Mouse (Mus musculus): Measurements from ENCODE around the gene Nfkbia. TPM values are rescaled to one million over a fixed set of nuclear protein-coding genes. Genes with fewer than 3 reads are reported as not detected.

The Nfkbia gene
- polyA plus RNA-seq, 1 experiment = 143 TPM

DNA sequence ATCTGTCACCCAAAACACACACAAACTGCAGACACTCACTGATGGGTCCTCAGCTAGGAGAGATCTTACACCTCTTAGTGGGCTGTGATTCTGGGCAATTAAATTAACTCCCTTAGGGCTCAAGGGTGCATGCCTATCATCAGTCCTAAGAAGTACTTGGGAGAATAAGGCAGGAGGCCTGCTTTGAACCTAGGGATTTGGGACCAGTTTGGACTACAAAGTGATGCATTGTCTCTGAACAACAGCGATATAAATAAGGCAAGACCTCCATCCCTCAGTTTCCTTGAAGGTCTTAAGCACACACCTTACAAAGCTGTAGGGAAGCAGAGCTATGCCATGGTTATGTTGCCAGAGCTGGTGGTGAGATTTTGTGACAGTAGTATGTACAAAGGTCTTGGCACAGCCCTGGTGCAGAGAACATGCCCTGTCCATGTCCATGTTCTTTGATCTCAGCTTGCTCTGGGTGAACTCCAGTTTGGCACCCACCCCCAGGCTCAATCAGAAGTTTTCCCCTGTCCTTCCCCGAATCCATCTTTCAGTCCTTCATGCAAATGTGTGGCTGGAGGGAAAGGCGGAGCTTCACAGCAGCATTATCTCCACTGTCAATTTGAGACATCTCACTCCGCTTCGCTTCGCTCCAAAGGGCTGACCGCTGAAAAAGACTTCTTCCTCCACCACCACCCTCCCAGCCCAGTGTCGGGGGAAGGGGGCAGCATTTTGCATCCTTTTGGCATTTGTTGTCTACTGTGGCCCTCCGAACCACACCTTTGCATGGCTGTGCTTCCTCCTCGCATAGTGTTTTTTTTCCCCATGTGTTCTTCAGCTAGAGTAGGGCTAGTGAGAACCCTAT, 24.9 kb downstream of the Nfkbia start:
- no peak for TF ChIP-seq POLR2A (IDR thresholded peaks at IDR 0.05; ENCODE audit: borderline replicate concordance, low read depth, low read length)
- no peak for TF ChIP-seq CTCF (IDR thresholded peaks at IDR 0.05; ENCODE audit: low read depth, low read length)
- H3K4me1 ChIP-seq (ENCODE audit: control insufficient read depth, insufficient read depth, low read length) = peaks cover 53% of the 10 kb centered on the region
- peak overlapping the region; percentile 83 for H3K27ac ChIP-seq (ENCODE audit: insufficient read depth, low read depth, low read length)
- no peak overlapping the region for H3K4me3 ChIP-seq (ENCODE audit: insufficient read depth, low read length)

GRCm38 (mm10) chr12:55466816-55467215, 25.6 kb downstream of the Nfkbia start:
- peaks cover 46% of the 10 kb centered on the region for H3K4me1 ChIP-seq (ENCODE audit: control insufficient read depth, insufficient read depth, low read length)
- peak overlapping the region; percentile 83 for H3K27ac ChIP-seq (ENCODE audit: insufficient read depth, low read depth, low read length)
- H3K4me3 ChIP-seq (ENCODE audit: insufficient read depth, low read length) = no peak overlapping the region
- no peak for TF ChIP-seq CTCF (IDR thresholded peaks at IDR 0.05; ENCODE audit: low read depth, low read length)
- TF ChIP-seq POLR2A (IDR thresholded peaks at IDR 0.05; ENCODE audit: borderline replicate concordance, low read depth, low read length) = no peak

- TF ChIP-seq CTCF (IDR thresholded peaks at IDR 0.05; ENCODE audit: low read depth, low read length) = no peak
- TF ChIP-seq POLR2A (IDR thresholded peaks at IDR 0.05; ENCODE audit: borderline replicate concordance, low read depth, low read length) = no peak
- Histone ChIP-seq H3K4me3 (ENCODE audit: insufficient read depth, low read length) (peak overlapping the region; percentile 56; the same call in 1 of the 2 replicates), H3K27ac (ENCODE audit: insufficient read depth, low read depth, low read length) (peak overlapping the region; percentile 83), H3K4me1 (ENCODE audit: control insufficient read depth, insufficient read depth, low read length) (peaks cover 40% of the 10 kb centered on the region)
Measured at GRCm38 (mm10) chr12:55466088-55466701, 26.3 kb downstream of the Nfkbia start.

GRCm38 (mm10) chr12:55465401-55465983, 27.0 kb downstream of the Nfkbia start:
- Histone ChIP-seq H3K4me3 (ENCODE audit: insufficient read depth, low read length) (peak overlapping the region; percentile 56), H3K4me1 (ENCODE audit: control insufficient read depth, insufficient read depth, low read length) (peaks cover 39% of the 10 kb centered on the region), H3K27ac (ENCODE audit: insufficient read depth, low read depth, low read length) (peak overlapping the region; percentile 83)
- TF ChIP-seq POLR2A (IDR thresholded peaks at IDR 0.05; ENCODE audit: borderline replicate concordance, low read depth, low read length) (no peak), CTCF (IDR thresholded peaks at IDR 0.05; ENCODE audit: low read depth, low read length) (no peak)

- Histone ChIP-seq H3K4me3 (ENCODE audit: insufficient read depth, low read length) (peak overlapping the region; percentile 56; the same call in 1 of the 2 replicates), H3K4me1 (ENCODE audit: control insufficient read depth, insufficient read depth, low read length) (peaks cover 44% of the 10 kb centered on the region)
Measured at GRCm38 (mm10) chr12:55464846-55465361, 27.5 kb downstream of the Nfkbia start.

DNA sequence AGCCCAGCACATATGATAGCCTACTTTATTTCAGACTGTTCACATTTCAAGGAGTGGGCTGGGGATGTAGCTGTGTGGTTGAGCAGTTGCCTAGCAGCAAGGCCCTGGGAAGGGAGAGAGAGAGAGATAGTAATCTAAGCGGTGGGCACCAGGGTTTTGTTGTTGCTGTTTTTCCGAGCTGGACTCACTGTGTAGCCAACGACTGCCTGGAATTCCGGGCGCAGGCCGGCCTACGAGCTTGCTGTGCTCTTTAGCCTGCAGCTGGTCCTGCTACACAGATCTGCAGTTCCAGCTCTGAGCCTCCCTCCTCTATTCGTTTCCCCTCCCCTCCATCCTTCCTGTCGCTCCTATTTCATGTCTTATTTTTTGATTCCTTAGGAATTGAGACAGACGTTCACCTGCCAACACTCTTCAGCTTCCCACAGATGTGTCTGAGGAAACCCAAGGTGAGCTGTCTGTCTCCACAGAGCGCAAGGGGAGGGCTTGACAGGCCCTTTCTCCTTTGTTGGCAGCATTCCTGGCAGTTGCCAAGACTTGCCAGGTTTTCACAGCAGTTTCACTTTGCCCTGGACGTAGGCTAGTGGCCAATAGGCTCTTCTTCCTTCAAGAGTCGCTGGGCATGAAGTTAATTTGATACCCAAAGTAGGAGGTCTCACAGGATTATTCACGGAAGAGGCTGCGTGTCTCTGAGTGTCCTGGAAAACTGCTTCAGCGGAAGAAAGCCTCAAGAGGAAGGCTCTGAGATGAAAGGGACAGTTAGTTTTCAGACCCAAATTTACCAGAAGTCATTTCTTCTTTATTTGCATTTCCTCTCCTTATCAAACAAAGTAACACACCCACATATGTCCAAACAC, 28.2 kb downstream of the Nfkbia start:
- Histone ChIP-seq H3K27ac (ENCODE audit: insufficient read depth, low read depth, low read length) (no peak overlapping the region), H3K4me1 (ENCODE audit: control insufficient read depth, insufficient read depth, low read length) (peaks cover 49% of the 10 kb centered on the region), H3K4me3 (ENCODE audit: insufficient read depth, low read length) (no peak overlapping the region)
- TF ChIP-seq CTCF (IDR thresholded peaks at IDR 0.05; ENCODE audit: low read depth, low read length) = no peak
- TF ChIP-seq POLR2A (IDR thresholded peaks at IDR 0.05; ENCODE audit: borderline replicate concordance, low read depth, low read length) = no peak

More at GRCm38 (mm10) chr12:55464846-55465361, 27.5 kb downstream of the Nfkbia start:
- TF ChIP-seq CTCF (IDR thresholded peaks at IDR 0.05; ENCODE audit: low read depth, low read length) = no peak
- TF ChIP-seq POLR2A (IDR thresholded peaks at IDR 0.05; ENCODE audit: borderline replicate concordance, low read depth, low read length) = no peak
- no peak overlapping the region for H3K27ac ChIP-seq (ENCODE audit: insufficient read depth, low read depth, low read length)

DNA sequence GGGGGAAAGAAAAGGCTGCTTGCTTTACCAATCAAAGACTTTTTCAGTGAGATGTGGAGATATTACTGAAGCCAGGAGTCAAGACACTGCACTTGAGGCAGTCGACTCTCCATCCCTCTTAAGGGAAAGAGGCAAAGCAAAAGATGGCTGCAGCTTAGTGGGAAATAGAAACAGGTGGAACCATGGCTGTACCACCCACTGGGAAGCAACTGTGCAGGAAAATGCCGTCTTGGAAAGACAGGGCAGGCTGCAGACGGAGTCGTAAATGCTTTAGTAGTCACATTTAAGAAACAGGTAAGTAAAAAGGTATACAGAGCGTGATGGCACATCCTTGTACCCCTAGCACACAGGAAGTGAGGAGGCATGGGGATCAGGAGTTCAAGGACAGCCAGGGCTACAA, 29.4 kb downstream of the Nfkbia start:
- peaks cover 53% of the 10 kb centered on the region for H3K4me1 ChIP-seq (ENCODE audit: control insufficient read depth, insufficient read depth, low read length)
- TF ChIP-seq CTCF (IDR thresholded peaks at IDR 0.05; ENCODE audit: low read depth, low read length) (no peak), POLR2A (IDR thresholded peaks at IDR 0.05; ENCODE audit: borderline replicate concordance, low read depth, low read length) (no peak)
- no peak overlapping the region for H3K27ac ChIP-seq (ENCODE audit: insufficient read depth, low read depth, low read length)
- no peak overlapping the region for H3K4me3 ChIP-seq (ENCODE audit: insufficient read depth, low read length)

DNA sequence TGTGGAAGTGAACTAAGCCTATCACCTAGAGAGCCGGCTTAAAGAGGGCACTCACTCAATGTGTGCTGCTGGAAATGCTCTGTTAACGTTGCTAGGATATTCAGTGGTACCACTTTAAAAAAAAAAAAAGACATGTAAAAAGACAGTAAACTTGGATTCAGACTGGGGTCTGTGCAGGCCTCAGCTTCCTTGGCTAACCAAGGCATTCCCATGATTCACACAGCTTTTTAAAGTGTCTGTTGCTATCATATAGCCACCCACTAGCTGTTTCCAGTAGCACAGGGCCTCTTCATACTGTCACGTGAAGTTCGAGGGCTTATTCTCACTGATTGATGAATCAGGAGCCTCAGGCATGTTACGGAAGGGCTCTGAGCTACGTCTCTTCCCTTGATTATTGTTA, 30.0 kb downstream of the Nfkbia start:
- TF ChIP-seq CTCF (IDR thresholded peaks at IDR 0.05; ENCODE audit: low read depth, low read length) = no peak
- no peak for TF ChIP-seq POLR2A (IDR thresholded peaks at IDR 0.05; ENCODE audit: borderline replicate concordance, low read depth, low read length)
- H3K4me1 ChIP-seq (ENCODE audit: control insufficient read depth, insufficient read depth, low read length) = peaks cover 47% of the 10 kb centered on the region
- H3K27ac ChIP-seq (ENCODE audit: insufficient read depth, low read depth, low read length) = no peak overlapping the region
- H3K4me3 ChIP-seq (ENCODE audit: insufficient read depth, low read length) = no peak overlapping the region

GRCm38 (mm10) chr12:55461767-55462166, 30.7 kb downstream of the Nfkbia start:
- Histone ChIP-seq H3K4me1 (ENCODE audit: control insufficient read depth, insufficient read depth, low read length) (peaks cover 40% of the 10 kb centered on the region), H3K4me3 (ENCODE audit: insufficient read depth, low read length) (no peak overlapping the region), H3K27ac (ENCODE audit: insufficient read depth, low read depth, low read length) (no peak overlapping the region)
- TF ChIP-seq POLR2A (IDR thresholded peaks at IDR 0.05; ENCODE audit: borderline replicate concordance, low read depth, low read length) = no peak
- TF ChIP-seq CTCF (IDR thresholded peaks at IDR 0.05; ENCODE audit: low read depth, low read length) = no peak

Data from bone marrow macrophage, adult 2 months (primary cell).